Mouse (Mus musculus) lung, embryonic 14.5 days (tissue): ENCODE measurements at regions not wholly inside any gene's neighbourhood (a gene's known extent, or its start where the extent isn't known, plus 50 kb on each side); places are given as distances from the start of the nearest gene placed in this dataset.
A peak's percentile ranks its signal among the peaks of the same experiment; 100 is the strongest.

ENCODE experiments used
- ATAC-seq: fragments of 200-750 bp; cut with Nextera tagmentation; 2 replicates; pipeline ENCODE4 v1.8.0; 2017; ENCODE audit warnings: mild to moderate bottlenecking, moderate TSS enrichment, moderate library complexity; ENCODE audit not compliant: insufficient read depth
- DNase-seq: peaks from one replicate; pipeline ENCODE4 v3.0.0-alpha.2; 2015
- H3K27ac ChIP-seq: fragments of 300-500 bp; sonication (generic); 2 replicates; pipeline ENCODE4 v1.5.1; 2014; ENCODE audit warnings: low read depth, mild to moderate bottlenecking, moderate library complexity
- H3K27me3 ChIP-seq: fragments of 300-500 bp; sonication (generic); 2 replicates; pipeline ENCODE4 v1.6.1; 2014; ENCODE audit warnings: low read length, control low read depth; ENCODE audit not compliant: insufficient read depth
- H3K36me3 ChIP-seq: fragments of 300-500 bp; sonication (generic); 2 replicates; pipeline ENCODE4 v1.6.1; 2014; ENCODE audit warnings: control low read depth; ENCODE audit not compliant: insufficient read depth
- H3K4me1 ChIP-seq: fragments of 300-500 bp; sonication (generic); 2 replicates; pipeline ENCODE4 v1.6.1; 2014; ENCODE audit warnings: antibody characterized with exemption, control low read depth; ENCODE audit not compliant: insufficient read depth
- H3K4me2 ChIP-seq: fragments of 300-500 bp; sonication (generic); 2 replicates; pipeline ENCODE4 v1.6.1; 2014; ENCODE audit warnings: mild to moderate bottlenecking
- H3K4me3 ChIP-seq: fragments of 300-500 bp; sonication (generic); 2 replicates; pipeline ENCODE4 v1.5.1; 2014; ENCODE audit warnings: low read depth, low read length
- H3K9ac ChIP-seq: fragments of 300-500 bp; sonication (generic); 2 replicates; pipeline ENCODE4 v1.6.1; 2014
- H3K9me3 ChIP-seq: fragments of 300-500 bp; sonication (generic); 2 replicates; pipeline ENCODE4 v1.6.1; 2016; ENCODE audit warnings: low read depth, low read length, control low read depth
- CTCF ChIP-seq: IDR thresholded peaks from 2 replicates; pipeline ENCODE4 v1.5.1; 2016; ENCODE audit warnings: antibody characterized with exemption, low read depth
- WGBS: fragments of 180-500 bp; shearing (Covaris S2); extraction: QIAGEN DNeasy Blood & Tissue Kit; methylation state at CpG from one replicate; pipeline ENCODE4 v1.1.7; 2014; 5-methylcytosine and 5-hydroxymethylcytosine counted together

- Histone ChIP-seq H3K9me3 (no peaks in the 10 kb centered on the region), H3K36me3 (no peaks in the 10 kb centered on the region), H3K4me1 (peaks cover 7% of the 10 kb centered on the region), H3K27ac (no peak overlapping the region), H3K9ac (no peak overlapping the region), H3K27me3 (no peaks in the 10 kb centered on the region), H3K4me3 (no peak overlapping the region), H3K4me2 (no peak overlapping the region)
- ATAC-seq: no peak
- 86% methylated on average over 7 of the region's 7 CpGs for WGBS
- no peak for TF ChIP-seq CTCF
- DNase-seq: no peak
These were observed 131.8 kb downstream of the Gm10260 start for GRCm38 (mm10) chr13:97628608-97629007.

DNA sequence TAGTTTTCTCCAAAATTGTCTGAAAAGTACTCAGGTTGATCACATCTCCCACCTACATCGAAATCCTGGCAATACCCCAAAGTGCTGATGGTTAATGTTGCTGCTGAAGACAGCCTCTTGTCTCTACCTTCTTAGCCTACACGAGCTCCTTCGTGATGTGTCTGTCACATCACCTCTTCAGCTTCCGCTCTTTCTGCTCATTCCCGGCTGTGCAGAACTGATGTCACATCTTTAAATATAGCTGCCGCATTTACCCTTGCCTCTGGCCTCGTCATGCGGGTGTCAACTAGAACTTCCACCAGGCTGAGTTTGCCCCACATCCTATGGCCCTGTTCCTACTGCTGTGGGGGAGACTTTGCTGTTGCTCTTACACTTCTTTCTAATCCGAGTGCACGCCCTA lies 133.2 kb downstream of the Gm10260 start:
- no peak for DNase-seq
- H3K9me3 ChIP-seq: no peaks in the 10 kb centered on the region
- 66% methylated on average over 10 of the region's 10 CpGs for WGBS
- no peak overlapping the region for H3K9ac ChIP-seq
- no peak overlapping the region for H3K4me2 ChIP-seq
- ATAC-seq: no peak
- no peak overlapping the region for H3K27ac ChIP-seq
- TF ChIP-seq CTCF: no peak
- H3K36me3 ChIP-seq: no peaks in the 10 kb centered on the region
- H3K4me3 ChIP-seq: no peak overlapping the region
- no peaks in the 10 kb centered on the region for H3K27me3 ChIP-seq
- peaks cover 7% of the 10 kb centered on the region for H3K4me1 ChIP-seq

DNA sequence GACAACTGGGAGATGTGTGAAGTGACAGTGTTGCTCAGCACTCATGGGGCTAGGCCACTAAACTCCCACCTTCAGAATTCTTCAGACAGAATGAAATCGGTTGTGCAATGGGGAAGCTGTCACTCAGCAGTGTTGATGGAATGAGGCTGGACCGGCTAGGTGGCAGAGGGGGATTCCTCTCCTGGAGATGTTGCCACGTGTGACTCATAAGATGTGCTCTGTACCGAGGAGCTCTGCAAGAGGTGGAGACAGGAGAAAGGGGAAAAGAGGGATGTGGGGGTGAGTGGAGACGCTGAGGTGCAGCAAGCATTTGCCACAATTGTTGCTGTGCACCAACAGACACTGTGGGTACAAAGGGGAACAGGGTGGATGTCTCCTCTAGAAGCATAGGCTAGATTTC lies 133.6 kb downstream of the Gm10260 start:
- Histone ChIP-seq H3K9ac (no peak overlapping the region), H3K27ac (no peak overlapping the region), H3K4me3 (no peak overlapping the region), H3K4me2 (no peak overlapping the region), H3K27me3 (no peaks in the 10 kb centered on the region), H3K36me3 (no peaks in the 10 kb centered on the region), H3K4me1 (peaks cover 7% of the 10 kb centered on the region), H3K9me3 (no peaks in the 10 kb centered on the region)
- 37% methylated on average over 5 of the region's 5 CpGs for WGBS
- TF ChIP-seq CTCF: no peak
- DNase-seq (peak; percentile 52), ATAC-seq (peak; percentile 62)

DNA sequence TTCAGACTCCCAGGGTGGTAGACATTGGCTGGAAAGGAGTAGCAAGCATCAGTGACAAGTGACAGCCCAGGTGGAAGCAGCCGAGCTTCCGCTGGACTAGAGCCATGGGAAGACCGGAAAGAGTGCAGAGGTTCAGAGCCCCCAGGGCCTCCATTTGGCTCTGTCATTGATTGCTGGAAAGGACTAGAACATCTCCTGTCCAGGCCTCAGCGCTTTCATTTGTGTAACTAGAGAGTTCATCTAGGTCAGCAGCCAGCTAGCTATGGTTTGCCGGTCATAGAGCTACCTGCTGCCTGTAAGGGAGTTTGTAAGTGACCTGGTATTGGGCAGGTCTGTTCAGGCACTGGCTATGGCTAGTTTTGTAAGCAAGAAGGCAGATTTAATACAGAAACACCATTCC lies 134.3 kb downstream of the Gm10260 start:
- Histone ChIP-seq H3K9ac (no peak overlapping the region), H3K9me3 (no peaks in the 10 kb centered on the region), H3K36me3 (no peaks in the 10 kb centered on the region), H3K4me2 (no peak overlapping the region), H3K4me1 (peaks cover 7% of the 10 kb centered on the region), H3K27me3 (no peaks in the 10 kb centered on the region), H3K27ac (no peak overlapping the region), H3K4me3 (no peak overlapping the region)
- ATAC-seq (no peak), DNase-seq (no peak)
- TF ChIP-seq CTCF: no peak
- 76% methylated on average over 5 of the region's 5 CpGs for WGBS

- Histone ChIP-seq H3K9me3 (no peaks in the 10 kb centered on the region), H3K36me3 (no peaks in the 10 kb centered on the region), H3K9ac (no peak overlapping the region), H3K27ac (no peak overlapping the region), H3K4me1 (peaks cover 7% of the 10 kb centered on the region), H3K27me3 (no peaks in the 10 kb centered on the region), H3K4me2 (no peak overlapping the region), H3K4me3 (no peak overlapping the region)
- no peak for ATAC-seq
- no peak for TF ChIP-seq CTCF
- WGBS: 40% methylated on average over 4 of the region's 4 CpGs
- no peak for DNase-seq
These were observed 135.0 kb downstream of the Gm10260 start for GRCm38 (mm10) chr13:97625391-97625790.

DNA sequence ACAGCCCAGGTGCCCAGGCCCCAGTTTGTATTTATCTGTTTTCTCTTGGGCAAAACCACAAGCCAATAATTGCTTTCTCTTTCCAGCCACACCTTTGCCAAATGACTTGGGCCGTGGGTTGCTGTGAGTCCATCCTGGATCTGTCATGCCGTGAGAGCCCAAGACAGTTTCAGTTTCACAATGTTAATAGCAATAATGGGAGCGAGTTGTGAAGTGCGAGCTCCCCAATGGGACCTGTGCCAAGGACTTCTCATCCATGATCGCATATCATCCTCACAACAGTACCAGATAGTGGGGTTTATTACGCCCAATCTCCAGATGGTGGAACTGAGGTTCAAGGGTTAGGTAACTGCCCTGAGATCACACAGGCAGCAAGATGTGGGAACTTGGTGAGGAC lies 142.2 kb downstream of the Gm10260 start:
- Histone ChIP-seq H3K4me2 (no peak overlapping the region), H3K36me3 (no peaks in the 10 kb centered on the region), H3K4me3 (no peak overlapping the region), H3K9me3 (no peaks in the 10 kb centered on the region), H3K27me3 (no peaks in the 10 kb centered on the region), H3K9ac (no peak overlapping the region), H3K4me1 (peaks cover 6% of the 10 kb centered on the region), H3K27ac (peak overlapping the region; percentile 69)
- ATAC-seq (peak; percentile 23; the same call in 1 of the 2 replicates), DNase-seq (peak; percentile 62)
- no peak for TF ChIP-seq CTCF
- 55% methylated on average over 6 of the region's 6 CpGs for WGBS

DNA sequence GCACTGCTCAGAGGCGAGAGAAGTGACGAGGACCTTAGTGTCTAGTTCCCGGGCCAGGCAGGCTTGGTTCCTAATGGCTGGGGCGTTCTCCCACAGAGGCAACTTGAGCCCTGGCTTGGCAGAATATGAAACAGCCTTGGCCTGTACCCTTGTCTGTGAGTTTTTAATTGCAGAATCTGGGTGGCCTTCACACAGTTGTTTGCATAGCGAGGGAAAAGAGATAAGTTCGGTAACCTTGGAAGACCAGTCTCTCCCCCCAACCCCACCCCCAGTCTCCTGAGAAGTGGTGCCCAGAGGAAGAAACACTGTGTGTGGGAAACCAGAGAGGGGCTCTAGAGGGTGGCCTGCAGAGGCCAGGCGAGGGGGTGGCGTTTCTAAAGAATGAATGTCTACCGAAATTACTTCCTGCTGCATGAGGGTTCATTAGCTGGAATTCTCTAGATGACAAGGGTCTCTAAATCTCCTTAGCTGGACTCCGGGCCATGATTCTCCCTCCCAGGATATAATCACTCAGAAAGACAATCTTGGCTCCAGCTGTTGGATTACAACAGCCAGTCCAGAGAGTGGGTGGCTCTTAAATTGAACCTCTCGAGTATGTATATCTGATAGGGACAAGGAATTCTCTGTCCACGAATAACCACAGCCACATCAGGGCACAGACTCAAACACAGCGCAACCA lies 142.8 kb downstream of the Gm10260 start:
- ATAC-seq: peak; percentile 95
- H3K9ac ChIP-seq: no peak overlapping the region
- 0 out of 2 replicates have a peak overlapping the region, but pooled peaks have one; percentile 12 for H3K4me2 ChIP-seq

More for the DNA sequence above, 142.8 kb downstream of the Gm10260 start:
- H3K4me1 ChIP-seq: peaks cover 6% of the 10 kb centered on the region
- H3K9me3 ChIP-seq: no peaks in the 10 kb centered on the region
- WGBS: 18% methylated on average over 13 of the region's 13 CpGs
- H3K4me3 ChIP-seq: no peak overlapping the region
- H3K27me3 ChIP-seq: no peaks in the 10 kb centered on the region
- H3K36me3 ChIP-seq: no peaks in the 10 kb centered on the region
- DNase-seq: peak; percentile 84
- H3K27ac ChIP-seq: peak overlapping the region; percentile 69
- no peak for TF ChIP-seq CTCF
